Mouse (Mus musculus) ovary, adult 18-20 months (tissue): Measurements from ENCODE around the gene Nme7.

Source experiments
- DNase-seq: peaks from one replicate; pipeline ENCODE4 v3.0.0; 2022; ENCODE audit warnings: low spot score, mixed read lengths

The Nme7 gene

DNA sequence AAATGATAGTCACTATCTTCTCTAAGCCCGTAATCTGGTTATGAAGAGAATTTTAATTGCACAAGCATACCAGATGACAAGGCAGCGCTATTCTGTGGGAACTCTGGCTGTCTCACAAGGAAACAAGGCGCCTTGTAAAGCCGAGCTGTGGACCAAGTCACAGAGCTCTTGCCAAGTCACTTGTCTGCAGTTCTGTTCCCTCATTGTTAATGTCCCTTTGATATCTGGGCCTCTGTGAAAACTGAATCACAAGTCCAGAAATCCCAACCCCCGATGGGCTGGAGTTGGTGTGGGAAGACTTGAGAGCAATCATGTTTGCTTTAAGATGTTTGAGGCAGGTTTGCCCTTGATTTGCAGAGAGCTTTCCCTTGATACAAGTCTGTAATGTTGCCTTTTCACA, 16.8 kb downstream of the Nme7 start:
- DNase-seq: no peak

DNA sequence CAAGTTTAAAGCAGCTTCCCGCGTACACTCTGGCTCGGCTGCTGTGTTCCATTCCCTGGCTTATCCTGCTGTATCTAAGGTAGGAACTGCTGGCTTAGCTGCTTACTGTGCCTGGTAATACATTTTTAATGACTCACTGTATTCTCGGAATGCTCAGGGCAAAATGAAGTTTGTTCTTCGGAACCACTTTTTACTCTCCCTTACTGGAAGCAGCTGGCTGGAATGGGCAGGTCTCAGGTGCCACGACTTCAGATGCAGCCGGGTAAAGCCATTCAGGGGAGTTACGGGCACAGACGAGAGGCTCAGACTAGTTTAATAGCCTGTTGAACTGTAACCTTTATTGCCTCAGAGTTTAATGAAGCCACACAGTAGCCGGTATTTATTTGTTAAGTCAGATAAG, 17.5 kb downstream of the Nme7 start:
- DNase-seq: no peak

DNA sequence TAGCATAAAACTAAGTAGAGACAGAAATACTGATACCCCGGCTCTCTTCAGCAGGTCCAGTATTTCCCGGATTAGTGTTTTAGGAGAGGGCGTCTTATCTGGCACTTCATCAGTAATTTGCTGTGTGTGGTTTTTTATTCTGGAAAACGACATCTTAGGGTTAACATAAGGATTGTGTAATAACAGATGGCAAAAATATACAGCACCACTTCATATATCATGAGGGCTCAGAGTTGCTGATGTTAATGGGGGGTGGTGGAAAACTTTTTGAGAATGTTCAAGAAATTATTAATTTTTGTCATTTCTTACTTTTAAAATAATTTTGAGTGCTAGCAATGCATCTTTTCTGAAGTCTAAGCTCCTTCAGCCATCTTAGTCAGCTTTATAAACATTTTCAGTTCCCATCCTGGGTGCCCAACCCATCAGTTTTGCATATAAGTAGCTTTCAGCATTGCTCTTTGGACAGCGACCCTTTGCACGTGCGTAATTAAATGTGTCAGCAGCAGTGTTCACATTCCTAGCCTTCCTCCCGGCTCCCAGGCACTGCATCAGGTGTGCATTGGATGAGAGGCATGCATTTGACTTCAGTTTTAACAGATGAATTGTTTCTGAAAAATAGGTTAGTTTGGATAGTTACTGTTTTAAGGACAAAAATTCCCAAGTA, 19.2 kb downstream of the Nme7 start:
- DNase-seq: no peak

DNA sequence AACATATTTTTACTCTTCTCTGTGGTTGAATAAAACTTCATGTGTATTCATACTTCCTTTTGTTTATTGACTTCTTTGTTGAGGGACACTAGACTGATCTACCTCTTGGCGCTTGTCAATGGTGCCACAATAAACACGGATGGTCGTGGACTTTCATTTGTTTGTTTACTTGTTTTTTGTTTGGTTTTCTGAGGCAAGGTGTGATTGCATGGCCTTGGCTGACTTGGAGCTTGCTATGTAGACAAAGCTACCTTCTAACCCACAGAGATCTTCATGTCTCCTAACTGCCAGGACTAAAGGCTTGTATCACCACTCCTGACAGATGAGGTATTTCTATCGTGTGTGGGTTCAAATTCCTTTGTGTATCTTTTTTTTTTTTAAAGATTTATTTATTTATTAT, 20.3 kb downstream of the Nme7 start:
- no peak for DNase-seq

DNA sequence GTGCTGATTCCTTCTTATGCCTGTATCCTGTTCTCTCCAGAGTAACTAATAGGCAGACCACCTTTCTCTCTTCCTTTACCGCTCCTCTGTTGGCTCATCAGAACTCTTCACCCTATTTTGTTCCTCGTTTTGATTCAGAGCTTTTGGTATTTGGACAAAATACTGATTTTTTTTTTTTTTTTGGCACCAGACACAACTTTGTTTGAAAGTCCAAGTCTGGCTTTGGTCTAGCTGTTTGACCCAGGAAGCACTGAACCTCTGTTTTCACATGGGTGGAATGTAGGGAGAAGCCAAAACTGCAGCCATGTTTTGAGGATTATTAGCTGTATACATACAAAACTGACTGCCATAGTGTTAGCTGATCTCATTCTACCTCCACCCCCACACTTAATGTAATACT, 21.0 kb downstream of the Nme7 start:
- no peak for DNase-seq

DNA sequence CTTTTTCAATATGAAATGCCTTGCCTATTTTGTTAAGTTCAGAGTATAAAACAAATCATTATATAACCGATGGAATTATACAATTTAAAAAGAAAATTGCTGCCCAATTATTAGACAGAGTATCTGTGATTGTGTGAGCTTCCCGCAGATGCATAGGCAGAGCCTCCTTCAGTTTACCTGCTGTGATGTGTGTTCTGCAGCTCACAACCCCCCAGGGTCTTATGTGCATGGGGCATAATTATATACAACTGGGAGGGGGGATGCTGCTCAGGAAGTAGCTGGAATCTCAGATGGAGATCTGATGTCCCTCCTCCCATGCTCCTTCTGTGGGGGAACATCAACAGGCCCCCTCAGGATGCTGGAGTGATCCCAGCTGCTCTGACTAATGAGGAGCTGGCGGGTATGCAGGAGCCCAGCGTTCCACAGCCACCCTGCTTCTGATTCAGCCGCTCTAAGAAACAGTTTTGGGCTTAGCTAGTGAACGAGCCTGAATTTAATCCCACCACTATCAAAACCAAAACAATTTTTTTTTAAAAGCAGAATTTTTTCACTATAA, 22.8 kb downstream of the Nme7 start:
- no peak for DNase-seq

DNA sequence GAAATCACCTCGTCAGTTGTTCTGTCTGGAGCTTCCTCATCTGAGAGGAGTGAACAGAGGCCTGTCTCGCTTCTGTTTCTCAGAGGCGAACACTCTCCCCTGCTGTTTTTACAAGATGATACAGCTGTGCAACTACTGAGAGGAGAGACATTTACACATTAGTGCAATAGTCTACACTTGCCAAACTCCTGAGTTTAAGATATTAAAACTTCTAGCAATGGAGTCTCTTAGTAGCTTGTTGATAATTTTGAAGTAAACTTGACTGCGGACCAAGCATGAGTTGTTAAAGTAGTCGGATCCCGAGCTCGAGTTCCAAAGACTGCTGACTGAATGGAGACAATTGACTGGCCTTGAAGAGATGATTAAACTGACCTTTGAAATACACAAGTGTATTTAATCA, 23.8 kb downstream of the Nme7 start:
- DNase-seq: no peak

DNA sequence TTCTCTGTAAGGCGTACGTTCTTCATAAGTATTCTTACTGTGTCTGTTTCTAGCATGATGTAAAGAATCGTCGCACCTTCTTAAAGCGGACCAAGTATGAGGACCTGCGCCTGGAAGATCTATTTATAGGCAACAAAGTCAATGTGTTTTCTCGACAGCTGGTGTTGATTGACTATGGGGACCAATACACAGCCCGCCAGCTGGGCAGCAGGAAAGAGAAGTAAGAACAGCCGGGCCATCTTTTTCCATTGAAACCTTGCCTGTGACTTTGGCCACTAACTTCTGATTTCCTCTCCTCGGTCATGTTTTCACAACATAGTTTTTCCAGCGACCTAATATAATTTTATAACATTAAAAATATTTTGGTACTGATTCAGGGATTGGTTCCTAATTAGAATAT, 28.6 kb downstream of the Nme7 start:
- DNase-seq: no peak

DNA sequence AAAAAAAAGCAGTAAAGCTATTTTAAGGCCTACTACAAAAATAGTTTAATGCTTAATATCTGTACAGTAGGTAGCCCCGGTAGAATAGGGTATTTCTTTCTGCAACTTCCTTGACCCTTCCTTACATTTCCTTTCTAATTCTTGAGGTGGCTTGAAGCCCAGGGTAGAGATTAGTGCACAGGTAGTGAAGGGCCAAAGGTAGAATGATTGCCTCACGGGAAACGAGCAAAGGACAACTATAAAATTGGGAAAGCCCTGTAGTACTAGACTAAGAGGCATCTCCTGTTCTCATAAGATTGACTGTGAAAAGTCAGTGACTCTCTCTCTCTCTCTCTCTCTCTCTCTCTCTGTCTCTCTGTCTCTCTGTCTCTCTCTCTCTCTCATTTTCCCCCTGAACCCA, 31.5 kb downstream of the Nme7 start:
- no peak for DNase-seq

DNA sequence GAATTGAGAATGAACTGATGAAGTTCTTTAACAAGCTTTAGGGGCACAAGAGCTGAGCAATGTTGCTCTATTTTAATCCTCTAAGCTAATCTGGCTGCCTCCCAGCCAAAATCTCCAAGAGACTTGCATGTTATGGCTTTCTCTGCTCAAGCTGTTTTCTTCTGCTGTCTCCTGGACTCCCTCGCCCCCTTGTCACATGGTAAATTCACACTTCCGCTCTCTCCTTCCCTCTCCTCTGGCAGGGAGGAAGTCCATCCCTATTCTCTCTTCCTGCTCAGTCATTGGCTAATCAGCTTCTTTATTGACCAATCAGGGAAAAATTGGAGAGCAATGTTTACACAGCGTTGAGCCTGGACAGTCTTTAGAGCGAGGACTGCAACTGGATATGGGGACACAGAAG, 31.9 kb downstream of the Nme7 start:
- DNase-seq: no peak

DNA sequence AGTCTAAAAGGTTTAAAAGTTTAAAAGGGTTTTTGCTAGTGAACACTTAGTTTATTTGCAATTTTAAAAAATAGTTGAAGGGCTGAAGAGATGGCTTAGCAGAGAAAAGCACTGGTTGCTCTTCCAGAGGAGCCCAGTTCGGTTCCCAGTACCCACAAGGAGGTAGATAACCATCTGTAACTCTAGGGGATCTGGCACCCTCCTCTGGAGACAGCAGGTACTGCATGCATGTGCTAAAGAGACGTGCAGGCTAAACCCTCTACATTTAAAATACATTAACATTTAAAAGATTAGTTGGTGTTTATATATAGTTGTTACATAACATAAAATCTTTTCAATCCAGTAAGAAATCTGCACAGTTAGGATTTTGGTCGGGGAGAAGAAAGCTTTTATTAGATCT, 38.2 kb downstream of the Nme7 start:
- no peak for DNase-seq

DNA sequence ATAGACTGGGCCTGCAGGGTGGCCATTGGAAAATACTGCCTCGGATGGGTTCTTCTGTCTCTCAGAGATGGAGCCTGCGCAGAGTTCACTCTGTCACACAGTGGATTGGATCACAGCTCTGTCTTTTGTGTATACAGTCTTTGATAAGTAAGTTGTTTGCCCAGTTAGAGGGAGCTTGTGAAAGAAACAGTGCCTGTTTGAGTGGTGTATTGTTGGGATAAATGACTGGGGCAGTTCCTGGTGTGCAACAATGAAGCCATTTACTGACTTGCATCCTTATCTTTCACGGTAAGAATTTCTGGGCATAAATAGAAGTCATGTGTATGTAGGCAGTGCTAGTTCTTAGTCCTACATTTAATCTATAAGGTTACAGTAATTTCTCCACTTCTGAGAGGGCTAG, 49.5 kb downstream of the Nme7 start:
- no peak for DNase-seq

DNA sequence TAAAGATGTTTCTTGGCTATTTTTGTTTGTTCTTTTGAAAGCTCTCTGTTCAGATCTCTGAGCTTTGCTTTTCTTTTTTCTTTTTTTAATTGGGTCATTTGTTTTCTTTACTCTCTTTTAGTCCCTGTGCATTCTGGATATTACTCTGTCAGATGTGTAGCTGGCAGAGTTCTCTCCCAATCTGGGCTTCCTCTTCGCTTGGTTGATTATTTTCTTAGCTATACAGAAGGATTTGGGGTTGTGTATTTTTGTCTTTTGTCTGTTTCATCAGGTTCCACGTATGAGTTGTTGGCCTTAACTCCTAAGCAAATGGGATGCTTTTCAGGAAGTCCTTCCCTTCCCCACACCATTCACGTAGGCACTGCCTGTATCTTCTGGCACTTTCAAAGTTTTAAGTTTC, 54.1 kb downstream of the Nme7 start:
- DNase-seq: no peak

DNA sequence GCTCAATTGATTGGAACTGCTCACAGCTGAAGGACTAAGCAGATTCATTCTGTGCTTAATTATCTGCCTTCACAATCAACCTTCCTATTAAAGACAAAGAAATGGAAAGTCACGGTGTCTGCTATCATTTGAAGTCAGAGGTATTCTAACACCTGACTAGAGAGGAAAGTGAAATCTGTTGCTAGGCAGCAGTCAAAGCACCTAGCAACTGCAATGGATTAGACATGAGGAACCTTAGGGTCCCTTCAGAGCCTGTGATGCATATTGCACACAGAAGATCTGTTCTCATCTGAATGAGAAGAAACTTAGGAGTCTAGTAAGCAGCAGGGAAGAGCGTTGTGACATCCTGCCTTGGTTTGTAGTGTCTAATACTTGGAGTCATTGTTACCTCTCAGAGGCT, 58.1 kb downstream of the Nme7 start:
- DNase-seq: no peak

DNA sequence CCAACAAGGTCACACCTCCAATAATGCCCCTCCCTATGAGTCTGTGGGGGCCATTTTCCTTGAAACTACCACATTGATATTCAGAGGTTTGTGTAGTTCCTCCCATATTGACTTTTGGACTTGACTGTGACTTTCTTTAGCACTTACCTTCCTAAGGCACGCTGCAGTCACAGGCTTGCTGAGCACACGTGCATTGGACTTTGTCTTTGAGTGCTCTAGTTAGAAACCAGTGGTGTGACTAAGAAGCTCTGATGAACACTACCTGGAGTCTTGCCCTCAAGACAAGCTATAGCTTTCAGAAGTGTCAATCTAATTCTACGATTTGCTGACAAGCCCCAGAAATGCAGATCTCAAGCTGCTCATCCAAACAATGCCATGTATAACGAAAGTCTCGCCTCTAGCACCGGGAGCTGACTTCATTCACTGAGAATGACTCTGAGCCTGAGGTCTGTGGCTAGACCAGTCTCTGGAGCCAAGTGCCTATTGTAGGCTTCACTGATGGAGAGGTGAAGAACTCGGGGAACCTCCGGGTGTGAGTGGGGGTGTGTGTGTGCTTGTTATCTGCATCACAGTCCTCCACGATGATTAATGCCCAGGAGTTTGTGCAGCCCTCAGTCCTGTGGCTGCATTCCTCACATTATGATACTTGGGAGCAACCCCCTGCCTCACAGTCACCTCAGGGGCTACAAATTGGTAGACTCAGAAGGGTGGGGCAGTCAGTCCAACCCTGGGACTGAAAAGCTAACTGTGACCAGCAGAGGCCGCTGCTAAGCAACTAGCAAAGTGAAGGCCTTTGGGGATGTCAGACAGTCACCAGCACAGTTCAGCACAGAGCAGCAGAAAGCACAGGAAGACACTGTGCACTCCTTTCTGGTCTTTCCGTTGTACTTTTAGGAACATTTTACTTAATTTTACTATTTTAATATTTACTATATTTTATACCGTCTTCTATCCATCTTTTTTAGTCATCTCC, 62.5 kb downstream of the Nme7 start:
- peak; percentile 12 for DNase-seq

DNA sequence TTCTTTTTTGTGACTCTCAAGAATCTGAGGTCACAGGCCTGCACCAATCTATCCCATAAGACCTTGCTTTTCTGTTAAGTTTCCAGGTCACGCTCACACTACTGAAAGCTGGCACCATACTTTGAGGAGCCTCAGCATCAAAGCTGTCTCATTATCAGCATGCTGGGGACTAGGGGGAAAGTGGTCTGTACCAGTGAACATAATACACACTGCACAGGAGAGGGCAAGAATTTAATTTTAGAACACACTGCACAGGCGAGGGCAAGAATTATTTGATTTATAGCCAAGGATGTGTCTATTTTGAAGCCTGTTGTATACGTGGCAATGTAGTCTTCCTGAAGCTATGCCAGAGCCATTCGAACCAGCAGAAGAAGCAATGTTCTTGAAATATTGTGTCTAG, 64.2 kb downstream of the Nme7 start:
- DNase-seq: no peak

DNA sequence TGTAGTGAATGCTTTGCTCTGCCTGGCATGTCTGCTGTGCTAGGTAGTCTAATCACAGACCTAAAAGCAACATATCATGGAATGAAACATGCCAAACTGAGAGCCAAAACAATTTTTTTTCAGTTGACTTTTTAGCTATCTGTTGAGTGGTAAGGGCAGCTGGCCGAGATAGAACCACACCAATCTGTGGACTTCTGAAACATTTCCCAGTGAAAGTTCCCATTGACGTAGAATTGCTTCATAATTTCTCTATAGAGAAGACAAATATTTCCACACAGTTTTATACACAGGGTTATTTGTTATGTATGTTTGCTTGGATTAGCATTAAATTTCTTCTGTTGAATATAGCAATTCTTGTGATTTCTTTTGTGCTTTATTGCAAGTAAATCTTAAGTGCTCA, 65.9 kb downstream of the Nme7 start:
- DNase-seq: no peak

DNA sequence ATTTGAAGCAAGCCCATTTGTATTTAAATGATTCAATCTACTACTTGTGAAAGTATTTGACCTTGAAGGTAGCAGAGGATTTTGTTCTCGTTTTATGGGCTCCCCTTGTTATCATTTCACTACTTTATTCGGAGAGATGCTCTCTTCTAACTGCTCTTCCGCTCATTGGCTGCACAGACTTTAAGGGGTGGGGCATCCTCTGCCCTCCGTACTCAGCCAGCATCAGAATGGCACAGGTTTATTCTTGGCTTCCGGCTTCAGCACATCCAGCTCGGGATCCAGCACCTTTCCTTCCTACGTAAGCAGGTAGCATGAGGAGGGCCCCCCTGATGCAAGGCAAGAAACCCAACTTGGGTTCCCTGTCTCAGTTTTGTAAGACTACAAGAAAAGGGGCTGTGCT, 69.1 kb downstream of the Nme7 start:
- no peak for DNase-seq

DNA sequence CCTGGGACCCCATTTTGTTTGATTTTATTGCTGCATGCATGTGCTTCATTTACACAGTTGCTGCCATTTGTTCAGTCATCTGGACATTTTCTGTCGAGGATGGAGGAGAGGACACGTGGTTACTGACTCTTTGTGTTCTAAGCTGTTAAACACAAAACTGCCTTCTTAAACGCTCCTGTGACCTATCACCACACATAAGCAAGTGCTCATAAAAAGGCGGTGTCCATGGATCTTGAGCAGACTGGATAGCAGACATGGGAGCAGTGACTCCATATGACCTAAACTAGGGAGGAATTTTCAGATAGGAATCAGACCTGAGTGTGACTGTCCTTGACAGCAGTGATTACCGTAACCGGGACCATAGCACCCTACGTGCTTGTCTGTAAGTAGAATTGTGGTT, 70.1 kb downstream of the Nme7 start:
- no peak for DNase-seq

DNA sequence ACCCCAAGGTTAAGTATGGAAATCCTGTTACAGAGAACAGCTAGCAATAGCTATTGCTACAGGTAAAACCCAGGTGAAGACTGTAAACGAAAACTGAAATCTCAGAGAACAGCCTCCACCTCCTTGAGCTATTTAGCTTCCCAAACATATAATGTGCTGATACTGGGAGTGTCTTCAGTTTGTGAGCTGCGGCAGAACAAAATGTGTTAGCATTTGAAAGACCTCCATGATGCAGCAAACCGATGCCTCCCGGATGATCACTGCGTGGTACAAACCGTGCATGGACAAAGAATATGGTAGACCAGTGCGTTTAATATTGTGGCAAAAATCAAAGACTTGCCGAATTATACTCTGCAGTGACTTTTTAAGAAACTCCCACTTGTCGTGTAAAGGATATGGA, 71.7 kb downstream of the Nme7 start:
- DNase-seq: no peak

DNA sequence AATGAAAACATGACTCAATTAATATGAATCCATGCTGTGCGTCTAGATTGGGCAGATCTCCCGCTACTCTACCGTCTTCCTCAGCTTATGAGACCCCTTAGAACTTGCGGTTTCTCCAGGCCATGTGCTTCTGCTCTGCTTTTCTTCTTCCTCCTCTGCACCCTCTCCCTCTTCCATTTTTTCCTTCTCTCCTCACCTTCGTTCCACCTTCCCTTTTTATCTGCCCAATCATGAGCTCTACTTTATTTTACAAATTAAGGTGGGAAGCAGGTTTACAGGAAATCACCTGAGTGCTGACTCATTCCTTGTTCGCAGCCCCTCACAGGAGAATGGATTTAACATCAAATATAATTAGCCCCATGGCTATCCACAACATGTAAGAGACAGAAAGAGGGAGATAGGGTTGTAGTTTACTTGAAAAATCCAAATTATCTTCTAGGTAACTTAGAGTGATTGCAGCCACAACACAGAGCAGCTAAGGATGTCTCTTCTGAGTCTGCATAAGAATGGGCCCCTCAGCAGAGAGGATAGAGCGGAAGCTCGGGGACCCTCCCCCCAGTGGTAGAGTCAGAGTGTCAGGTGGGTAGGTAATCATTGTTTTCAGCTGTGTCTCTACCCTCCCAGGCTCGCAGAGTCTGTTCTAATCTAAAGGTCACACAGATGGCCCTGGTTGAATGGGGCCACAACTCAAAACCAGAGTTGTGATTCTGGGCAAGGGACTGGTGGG, 73.0 kb downstream of the Nme7 start:
- DNase-seq: no peak

DNA sequence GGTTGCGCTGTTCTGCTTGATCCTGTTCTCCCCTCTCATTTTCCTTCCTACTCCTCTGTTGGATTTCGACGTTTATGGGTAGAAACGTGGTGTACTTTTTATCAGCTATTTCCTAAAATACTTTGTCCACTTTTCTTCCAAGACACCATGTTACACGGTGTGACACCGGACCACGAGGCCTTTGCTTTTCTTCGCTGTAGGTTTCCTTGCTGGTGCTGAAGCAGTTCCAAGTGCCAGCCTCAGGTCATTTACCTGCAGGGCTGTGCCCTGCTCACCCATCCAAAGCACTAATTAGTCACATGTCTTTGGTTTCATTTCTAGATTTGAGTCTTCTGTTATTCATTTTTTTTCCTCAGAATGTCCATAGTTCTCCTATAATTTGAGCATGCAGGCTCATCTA, 79.7 kb downstream of the Nme7 start:
- no peak for DNase-seq

DNA sequence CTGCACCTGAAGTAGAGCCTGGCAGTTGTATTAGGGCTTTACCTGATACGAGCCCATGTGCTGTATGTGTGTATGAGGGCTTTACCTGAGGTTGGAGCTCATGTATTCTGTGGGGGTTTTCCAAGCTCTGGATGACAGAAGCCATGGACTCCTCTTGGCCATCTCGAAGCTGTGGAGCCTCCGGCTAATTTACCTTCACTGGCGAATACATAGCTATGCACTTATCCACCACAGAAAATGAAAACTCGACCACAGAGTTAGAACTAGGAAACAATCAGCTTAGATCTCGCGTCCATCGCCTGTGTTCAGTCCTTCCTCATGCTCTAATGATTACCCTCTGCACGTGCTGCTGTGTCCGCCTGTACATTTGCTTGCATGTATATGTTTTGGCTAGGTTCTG, 80.4 kb downstream of the Nme7 start:
- no peak for DNase-seq
